Mouse (Mus musculus) CH12.LX (cell line): ENCODE measurements around the gene Armc8.

ENCODE experiments used
- CTCF ChIP-seq, 2 experiments: IDR thresholded peaks in 1 of 2; conservative IDR thresholded peaks in 1 of 2; 2 replicates each; pipeline ENCODE4 v1.5.1; 2011 to 2012; ENCODE audit warnings: low read depth in 2 of 2, low read length in 2 of 2, improper control_type of control experiment in 1 of 2, inconsistent platforms in 1 of 2, mild to moderate bottlenecking in 1 of 2, moderate library complexity in 1 of 2
- HCFC1 ChIP-seq: IDR thresholded peaks from 2 replicates; pipeline ENCODE4 v1.6.1; 2012; ENCODE audit warnings: low read depth, mild to moderate bottlenecking, inconsistent platforms, low read length, improper control_type of control experiment
- NRF1 ChIP-seq: IDR thresholded peaks from 2 replicates; pipeline ENCODE4 v1.6.1; 2014; ENCODE audit warnings: low read depth, mild to moderate bottlenecking, inconsistent platforms, low read length, improper control_type of control experiment, moderate library complexity
- POLR2A ChIP-seq: IDR thresholded peaks from 2 replicates; pipeline ENCODE4 v1.6.1; 2011; ENCODE audit warnings: low read depth, mild to moderate bottlenecking, improper control_type of control experiment, low read length
- SMC3 ChIP-seq: IDR thresholded peaks from 2 replicates; pipeline ENCODE4 v1.6.1; 2011; ENCODE audit warnings: low read depth, low read length, improper control_type of control experiment
- TBP ChIP-seq: conservative IDR thresholded peaks from 2 replicates; pipeline ENCODE4 v1.6.1; 2011; ENCODE audit warnings: low read depth, low read length, improper control_type of control experiment
- USF1 ChIP-seq: IDR thresholded peaks from 2 replicates; pipeline ENCODE4 v1.6.1; 2014; ENCODE audit warnings: low read depth, mild to moderate bottlenecking, inconsistent platforms, low read length, improper control_type of control experiment
- ZC3H11A ChIP-seq: IDR thresholded peaks from 2 replicates; pipeline ENCODE4 v1.6.1; 2012; ENCODE audit warnings: low read depth, mild to moderate bottlenecking, inconsistent platforms, low read length, improper control_type of control experiment

- TF ChIP-seq USF1 (no peak), POLR2A (no peak), CTCF (conservative IDR thresholded peaks at IDR 0.05 in 1 of 2, IDR thresholded peaks at IDR 0.05 in 1 of 2; ENCODE audit: low read depth in 2 of 2, low read length in 2 of 2) (no peak), NRF1 (no peak), TBP (no peak), HCFC1 (no peak), ZC3H11A (no peak), SMC3 (no peak)
Observed at GRCm38 (mm10) chr9:99480764-99481163, 87.9 kb downstream of the Armc8 start.
